Mouse (Mus musculus) heart, adult 2 months (tissue): ENCODE measurements around the gene Zcchc3.

Experiments used
- CTCF ChIP-seq: fragments of 200-600 bp; IDR thresholded peaks from 2 replicates; pipeline ENCODE4 v1.8.1; 2022; ENCODE audit warnings: antibody characterized with exemption, mild to moderate bottlenecking, moderate library complexity
- EP300 ChIP-seq: fragments of 200-500 bp; IDR thresholded peaks from 2 replicates; pipeline ENCODE4 v1.6.1; 2011; ENCODE audit warnings: low read depth, low read length, control low read depth; ENCODE audit not compliant: insufficient read depth
- POLR2A ChIP-seq: fragments of 200-500 bp; IDR thresholded peaks from 2 replicates; pipeline ENCODE4 v1.6.1; 2011; ENCODE audit warnings: mild to moderate bottlenecking, low read depth, low read length, control low read depth; ENCODE audit not compliant: insufficient read depth

GRCm38 (mm10) chr2:152436405-152436901 is 21.6 kb upstream of the Zcchc3 start:
- no peak for TF ChIP-seq EP300
- TF ChIP-seq CTCF: no peak
- TF ChIP-seq POLR2A: no peak
